Mouse (Mus musculus): Measurements from ENCODE around the gene Gm16181.

The Gm16181 gene

GRCm38 (mm10) chr17:35220156-35220952, at the start of gene Gm16181:
Gm16181 (plus strand) TSS chr17:35220834.
- no peak for DNase-seq (ENCODE audit: low spot score in 2 of 2)

- no peak for DNase-seq (ENCODE audit: low spot score in 2 of 2)
Observed at GRCm38 (mm10) chr17:35172445-35173234, 48.0 kb upstream of the Gm16181 start.

GRCm38 (mm10) chr17:35173329-35173728, 47.3 kb upstream of the Gm16181 start:
- peak; percentile 28 to 44 for DNase-seq (ENCODE audit: low spot score in 2 of 2)

- DNase-seq (ENCODE audit: low spot score in 2 of 2) = peak in 1 of 2 experiments; percentile 13
Observed at GRCm38 (mm10) chr17:35174201-35174977, 46.2 kb upstream of the Gm16181 start.

GRCm38 (mm10) chr17:35175382-35175781, 45.3 kb upstream of the Gm16181 start:
- peak in 1 of 2 experiments; percentile 17 for DNase-seq (ENCODE audit: low spot score in 2 of 2)

- no peak for DNase-seq (ENCODE audit: low spot score in 2 of 2)
Observed at GRCm38 (mm10) chr17:35175968-35176367, 44.7 kb upstream of the Gm16181 start, which contains the start of gene Aif1. Aif1 (minus strand) TSS chr17:35176068.

- DNase-seq (ENCODE audit: low spot score in 2 of 2) = peak; percentile 64 to 82
Observed at GRCm38 (mm10) chr17:35178528-35178927, 42.1 kb upstream of the Gm16181 start.

- no peak for DNase-seq (ENCODE audit: low spot score in 2 of 2)
Observed at GRCm38 (mm10) chr17:35180093-35180492, 40.5 kb upstream of the Gm16181 start.

- peak in 1 of 2 experiments; percentile 90 for DNase-seq (ENCODE audit: low spot score in 2 of 2)
Observed at GRCm38 (mm10) chr17:35185639-35186611, 34.7 kb upstream of the Gm16181 start.

- peak in 1 of 2 experiments; percentile 72 for DNase-seq (ENCODE audit: low spot score in 2 of 2)
Observed at GRCm38 (mm10) chr17:35186681-35187080, 34.0 kb upstream of the Gm16181 start.

GRCm38 (mm10) chr17:35187345-35187744, 33.3 kb upstream of the Gm16181 start:
- no peak for DNase-seq (ENCODE audit: low spot score in 2 of 2)

GRCm38 (mm10) chr17:35187959-35188610, 32.5 kb upstream of the Gm16181 start, which contains the start of gene Lst1:
Lst1 (minus strand) TSS chr17:35188439.
- no peak for DNase-seq (ENCODE audit: low spot score in 2 of 2)

- DNase-seq (ENCODE audit: low spot score in 2 of 2) = peak in 1 of 2 experiments; percentile 23
Observed at GRCm38 (mm10) chr17:35189186-35189585, 31.4 kb upstream of the Gm16181 start.

- peak in 1 of 2 experiments; percentile 35 for DNase-seq (ENCODE audit: low spot score in 2 of 2)
Observed at GRCm38 (mm10) chr17:35190096-35190495, 30.5 kb upstream of the Gm16181 start.

GRCm38 (mm10) chr17:35191723-35192122, 28.9 kb upstream of the Gm16181 start:
- no peak for DNase-seq (ENCODE audit: low spot score in 2 of 2)

- no peak for DNase-seq (ENCODE audit: low spot score in 2 of 2)
Observed at GRCm38 (mm10) chr17:35192924-35193323, 27.7 kb upstream of the Gm16181 start.

GRCm38 (mm10) chr17:35193881-35194843, 26.5 kb upstream of the Gm16181 start, which contains the start of gene Ltb:
Ltb (plus strand) TSS chr17:35194439.
- peak; percentile 51 to 81 for DNase-seq (ENCODE audit: low spot score in 2 of 2)

GRCm38 (mm10) chr17:35194844-35195630, 25.6 kb upstream of the Gm16181 start:
- peak; percentile 30 to 36 for DNase-seq (ENCODE audit: low spot score in 2 of 2)

Measured in spleen, postnatal 10 days (tissue).